Mouse (Mus musculus) cerebellum, adult 2 months (tissue): Measurements from ENCODE around the gene Rsph14. TPM values are rescaled to one million over a fixed set of nuclear protein-coding genes. Genes with fewer than 3 reads are reported as not detected.
"Not testable (repeated sequence)": the region's sequence is repeated elsewhere in the genome, so short reads cannot be mapped to it uniquely, and the experiment has no call there.

Source experiments
- DNase-seq, 2 experiments: peaks; one replicate each; pipeline ENCODE4 v3.0.0; 2021
- H3K27ac ChIP-seq: fragments of 200-500 bp; 2 replicates; pipeline ENCODE4 v1.5.1; 2012; ENCODE audit warnings: low read length, control low read depth, inconsistent platforms; ENCODE audit not compliant: insufficient read depth
- H3K27me3 ChIP-seq: fragments of 200-500 bp; 2 replicates; pipeline ENCODE4 v1.6.1; 2012; ENCODE audit warnings: inconsistent platforms, mild to moderate bottlenecking, low read length, moderate library complexity; ENCODE audit not compliant: control insufficient read depth, insufficient read depth
- H3K4me1 ChIP-seq: fragments of 200-500 bp; 2 replicates; pipeline ENCODE4 v1.6.1; 2011; ENCODE audit warnings: low read length; ENCODE audit not compliant: control insufficient read depth, insufficient read depth
- H3K4me3 ChIP-seq: fragments of 200-500 bp; replicated peaks from 2 replicates; pipeline ENCODE3; 2011; ENCODE audit warnings: mild to moderate bottlenecking, low read depth, low read length, control low read depth; ENCODE audit not compliant: insufficient read depth
- CTCF ChIP-seq: fragments of 200-500 bp; IDR thresholded peaks from 2 replicates; pipeline ENCODE4 v1.5.1; 2011; ENCODE audit warnings: low read depth, mild to moderate bottlenecking, control low read depth, low read length, moderate library complexity, borderline replicate concordance; ENCODE audit not compliant: insufficient read depth
- POLR2A ChIP-seq: fragments of 200-500 bp; IDR thresholded peaks from 2 replicates; pipeline ENCODE4 v1.6.1; 2011; ENCODE audit warnings: low read length, control low read depth, borderline replicate concordance; ENCODE audit not compliant: insufficient read depth
- WGBS: fragments of 180-500 bp; shearing (Covaris S2); methylation state at CpG from one replicate; pipeline ENCODE4 v1.1.7; 2018; 5-methylcytosine and 5-hydroxymethylcytosine counted together
- polyA plus RNA-seq: library from polyadenylated mRNA; depleted of rRNA; stranded (reverse); fragments of >200 nt; gene quantifications from 2 replicates; pipeline ENCODE4 v1.2.3, GENCODE M21; 2012

Gene Rsph14
- polyA plus RNA-seq, 1 experiment: 0.43 TPM

GRCm38 (mm10) chr10:75048711-75049110, 16.3 kb upstream of the Rsph14 start:
- WGBS: 41% methylated on average over 7 of the region's 7 CpGs
- Histone ChIP-seq H3K27ac (no peak overlapping the region), H3K4me1 (peaks cover 21% of the 10 kb centered on the region), H3K4me3 (no peak overlapping the region), H3K27me3 (no peaks in the 10 kb centered on the region)
- DNase-seq: no peak
- no peak for TF ChIP-seq CTCF

- 92% methylated on average over 15 of the region's 15 CpGs for WGBS
- no peak for DNase-seq
- no peak for TF ChIP-seq POLR2A
- TF ChIP-seq CTCF: no peak
- H3K4me1 ChIP-seq: peaks cover 2% of the 10 kb centered on the region; the same call in 1 of the 2 replicates
- no peak overlapping the region for H3K27ac ChIP-seq
- H3K27me3 ChIP-seq: no peaks in the 10 kb centered on the region
- H3K4me3 ChIP-seq: no peak overlapping the region
These were observed 13.4 kb upstream of the Rsph14 start for GRCm38 (mm10) chr10:75045831-75046230.

GRCm38 (mm10) chr10:75044459-75044858, 12.1 kb upstream of the Rsph14 start:
- H3K4me3 ChIP-seq: no peak overlapping the region
- 65% methylated on average over 7 of the region's 7 CpGs for WGBS
- H3K27me3 ChIP-seq: no peaks in the 10 kb centered on the region
- no peak overlapping the region for H3K27ac ChIP-seq
- H3K4me1 ChIP-seq: no peaks in the 10 kb centered on the region
- DNase-seq: no peak
- TF ChIP-seq POLR2A: no peak
- no peak for TF ChIP-seq CTCF

GRCm38 (mm10) chr10:75042060-75042459, 9.7 kb upstream of the Rsph14 start:
- DNase-seq, H3K4me3 ChIP-seq, H3K4me1 ChIP-seq, H3K27me3 ChIP-seq, H3K27ac ChIP-seq: not testable (repeated sequence)
- 17% methylated on average over 1 of the region's 1 CpGs for WGBS

- Histone ChIP-seq H3K27ac (no peak within 1 kb of the TSS), H3K4me3 (peak within 1 kb of the TSS; percentile 73), H3K4me1 (no peaks in the 10 kb centered on the region), H3K27me3 (no peaks in the 10 kb centered on the region)
- under 1% methylated on average over 36 of the region's 36 CpGs for WGBS
- no peak for TF ChIP-seq POLR2A
- TF ChIP-seq CTCF: no peak
- peak; percentile 84 to 85 for DNase-seq
These were observed 4.5 kb upstream of the Rsph14 start, which contains the start of gene Rab36 for GRCm38 (mm10) chr10:75036883-75037379. Rab36 (plus strand) TSS chr10:75037058.

- Histone ChIP-seq H3K27me3 (no peaks in the 10 kb centered on the region), H3K4me1 (no peaks in the 10 kb centered on the region), H3K27ac (no peak overlapping the region), H3K4me3 (no peak overlapping the region)
- no peak for TF ChIP-seq POLR2A
- no peak for TF ChIP-seq CTCF
- no peak for DNase-seq
- WGBS: 41% methylated on average over 5 of the region's 5 CpGs
These were observed 856 bp downstream of the Rsph14 start for GRCm38 (mm10) chr10:75031345-75032114.

GRCm38 (mm10) chr10:75030234-75030633, 2.2 kb downstream of the Rsph14 start:
- Histone ChIP-seq H3K4me1 (no peaks in the 10 kb centered on the region), H3K27ac (no peak overlapping the region), H3K4me3 (no peak overlapping the region), H3K27me3 (no peaks in the 10 kb centered on the region)
- no peak for TF ChIP-seq CTCF
- TF ChIP-seq POLR2A: no peak
- no peak for DNase-seq
- 84% methylated on average over 3 of the region's 3 CpGs for WGBS

- H3K27ac ChIP-seq: no peak overlapping the region
- no peak for DNase-seq
- 98% methylated on average over 3 of the region's 3 CpGs for WGBS
- no peaks in the 10 kb centered on the region for H3K4me1 ChIP-seq
- no peaks in the 10 kb centered on the region for H3K27me3 ChIP-seq
- H3K4me3 ChIP-seq: no peak overlapping the region
- no peak for TF ChIP-seq CTCF
- TF ChIP-seq POLR2A: no peak
These were observed 2.7 kb downstream of the Rsph14 start for GRCm38 (mm10) chr10:75029677-75030076.
